Mouse (Mus musculus): ENCODE data around the gene Dok3. TPM values are rescaled to one million over a fixed set of nuclear protein-coding genes. Genes with fewer than 3 reads are reported as not detected.

The Dok3 gene
- polyA plus RNA-seq, 1 experiment from 2014 or later, result 9.6 TPM

DNA sequence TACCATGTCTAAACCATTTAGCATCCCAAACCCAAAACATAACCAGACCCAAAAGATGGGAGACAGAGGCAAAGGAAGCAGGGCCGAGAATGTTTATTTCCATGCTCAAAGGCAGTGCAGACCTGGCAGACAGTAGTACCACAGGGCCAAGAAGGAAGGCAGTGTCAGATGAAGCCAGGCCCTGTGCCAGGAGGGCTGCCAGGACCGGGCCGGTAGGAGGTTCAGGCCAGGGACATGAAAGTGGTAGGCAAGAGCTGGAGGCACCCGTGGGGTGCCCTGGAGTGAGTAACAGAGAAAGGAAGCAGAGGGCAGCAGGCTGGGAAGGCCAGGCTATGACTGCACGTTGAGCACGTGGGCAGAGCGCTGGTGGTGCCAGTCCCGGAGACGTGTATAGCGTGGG, 22.4 kb downstream of the Dok3 start:
- Histone ChIP-seq H3K9ac (no peak overlapping the region), H3K27me3 (no peaks in the 10 kb centered on the region), H3K4me2 (no peak overlapping the region), H3K9me3 (replicated peaks) (no peaks in the 10 kb centered on the region), H3K36me3 (replicated peaks) (peaks cover 69% of the 10 kb centered on the region), H3K4me1 (replicated peaks) (peaks cover 22% of the 10 kb centered on the region), H3K4me3 (replicated peaks) (no peak overlapping the region), H3K27ac (replicated peaks) (no peak overlapping the region)
- ATAC-seq (ENCODE audit: insufficient read depth), result no peak
- 77% methylated on average over 10 of the region's 10 CpGs for WGBS (ENCODE audit: insufficient replicate concordance)

DNA sequence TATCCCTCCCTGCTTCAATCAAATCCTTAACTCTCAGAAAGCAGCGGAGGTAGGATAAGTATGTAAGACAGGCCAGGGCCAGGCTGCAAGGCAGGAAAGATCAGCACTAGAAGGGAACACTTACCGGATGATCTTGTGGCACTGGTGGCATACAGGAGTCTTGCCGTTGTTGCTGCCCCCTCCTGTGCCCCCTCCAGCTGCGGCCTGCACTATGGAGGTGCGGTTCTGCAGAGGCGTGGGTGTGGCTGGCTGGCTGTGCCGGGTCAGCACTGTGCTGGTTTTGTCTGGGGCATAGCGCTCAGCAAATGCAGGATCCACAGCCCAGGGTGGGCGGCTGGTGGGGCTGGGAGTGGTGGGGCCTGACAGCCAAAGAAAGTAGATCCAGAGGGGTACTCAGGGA, 23.3 kb downstream of the Dok3 start:
- no peak overlapping the region for H3K4me2 ChIP-seq
- 79% methylated on average over 9 of the region's 9 CpGs for WGBS (ENCODE audit: insufficient replicate concordance)
- peaks cover 13% of the 10 kb centered on the region for H3K4me1 ChIP-seq (replicated peaks)
- peaks cover 69% of the 10 kb centered on the region for H3K36me3 ChIP-seq (replicated peaks)
- H3K4me3 ChIP-seq (replicated peaks), result no peak overlapping the region
- H3K9me3 ChIP-seq (replicated peaks), result no peaks in the 10 kb centered on the region
- H3K9ac ChIP-seq, result no peak overlapping the region
- H3K27ac ChIP-seq (replicated peaks), result no peak overlapping the region
- no peak for ATAC-seq (ENCODE audit: insufficient read depth)
- no peaks in the 10 kb centered on the region for H3K27me3 ChIP-seq

DNA sequence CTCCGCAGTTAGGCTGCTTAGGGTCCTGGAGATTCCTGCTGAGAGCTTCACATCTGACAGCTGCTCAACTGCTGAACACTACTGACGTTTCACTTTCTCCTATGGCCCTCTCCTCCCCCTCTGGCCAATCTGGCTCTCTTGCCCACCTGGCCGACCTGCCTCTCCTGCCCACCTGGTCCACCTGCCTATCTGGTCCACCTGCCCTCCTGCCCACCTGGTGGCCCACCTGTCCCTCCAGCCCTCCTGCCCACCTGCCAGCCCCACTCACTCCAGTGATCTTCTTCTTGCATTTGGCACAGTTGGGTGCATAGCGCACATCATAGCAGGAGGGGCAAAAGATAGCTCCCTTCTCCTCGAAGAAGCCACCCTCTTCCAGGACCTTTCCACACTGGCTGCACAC, 24.7 kb downstream of the Dok3 start:
- WGBS (ENCODE audit: insufficient replicate concordance), result 72% methylated on average over 5 of the region's 5 CpGs
- Histone ChIP-seq H3K27me3 (no peaks in the 10 kb centered on the region), H3K4me3 (replicated peaks) (no peak overlapping the region), H3K27ac (replicated peaks) (no peak overlapping the region), H3K9ac (no peak overlapping the region), H3K4me1 (replicated peaks) (0 out of 2 replicates have a peak, but pooled peaks cover 2% of the 10 kb centered on the region), H3K4me2 (no peak overlapping the region), H3K36me3 (replicated peaks) (peaks cover 66% of the 10 kb centered on the region), H3K9me3 (replicated peaks) (no peaks in the 10 kb centered on the region)
- ATAC-seq (ENCODE audit: insufficient read depth), result no peak

DNA sequence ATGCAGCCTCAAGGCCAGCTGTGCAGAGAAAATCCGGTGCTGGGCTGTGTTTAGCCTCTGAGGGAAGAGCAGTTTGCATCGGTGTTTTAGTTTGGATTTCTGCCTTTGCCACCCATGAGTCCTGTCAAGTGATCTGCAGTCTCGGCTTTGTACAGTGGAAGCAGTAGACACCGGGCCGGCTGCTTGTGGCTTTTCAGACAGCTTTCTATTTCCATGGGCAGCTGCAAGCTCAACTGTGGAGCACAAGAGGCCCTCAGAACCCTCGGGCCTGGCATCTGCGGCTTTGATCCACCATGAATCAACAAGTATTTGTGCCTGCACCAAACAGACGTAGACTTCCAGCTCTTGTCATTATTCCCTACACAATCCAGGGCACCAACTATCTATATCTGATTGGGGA, 26.7 kb downstream of the Dok3 start:
- Histone ChIP-seq H3K4me3 (replicated peaks) (no peak overlapping the region), H3K27ac (replicated peaks) (no peak overlapping the region), H3K4me1 (replicated peaks) (no peaks in the 10 kb centered on the region), H3K9ac (no peak overlapping the region), H3K9me3 (replicated peaks) (no peaks in the 10 kb centered on the region), H3K36me3 (replicated peaks) (peaks cover 55% of the 10 kb centered on the region), H3K27me3 (no peaks in the 10 kb centered on the region), H3K4me2 (no peak overlapping the region)
- WGBS (ENCODE audit: insufficient replicate concordance), result 78% methylated on average over 8 of the region's 8 CpGs
- ATAC-seq (ENCODE audit: insufficient read depth), result no peak

DNA sequence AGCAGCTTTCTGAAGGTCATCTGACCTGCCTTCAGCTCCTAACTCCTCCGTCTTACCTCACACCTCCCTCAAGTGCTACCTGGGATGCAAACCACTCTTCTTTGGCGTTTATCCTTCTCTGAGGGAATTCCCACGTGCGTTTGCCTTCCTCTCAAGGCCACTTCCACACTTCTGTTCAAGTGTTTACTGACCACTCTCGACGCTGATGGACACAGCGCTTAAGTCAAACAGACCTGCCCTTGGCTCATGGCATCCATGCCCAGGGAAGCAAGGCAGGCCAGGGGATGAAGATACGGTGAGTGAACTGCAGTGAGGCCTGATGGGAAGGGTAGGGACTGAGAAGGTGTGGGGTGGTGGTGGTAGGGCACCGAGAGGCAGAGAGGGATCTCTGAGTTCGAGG, 28.5 kb downstream of the Dok3 start:
- no peak overlapping the region for H3K27ac ChIP-seq (replicated peaks)
- H3K36me3 ChIP-seq (replicated peaks), result peaks cover 37% of the 10 kb centered on the region
- H3K9me3 ChIP-seq (replicated peaks), result no peaks in the 10 kb centered on the region
- no peak overlapping the region for H3K9ac ChIP-seq
- no peak for ATAC-seq (ENCODE audit: insufficient read depth)
- no peak overlapping the region for H3K4me3 ChIP-seq (replicated peaks)
- 67% methylated on average over 10 of the region's 10 CpGs for WGBS (ENCODE audit: insufficient replicate concordance)
- peaks cover 4% of the 10 kb centered on the region; the same call in 1 of the 2 replicates for H3K27me3 ChIP-seq
- H3K4me2 ChIP-seq, result no peak overlapping the region
- H3K4me1 ChIP-seq (replicated peaks), result no peaks in the 10 kb centered on the region

DNA sequence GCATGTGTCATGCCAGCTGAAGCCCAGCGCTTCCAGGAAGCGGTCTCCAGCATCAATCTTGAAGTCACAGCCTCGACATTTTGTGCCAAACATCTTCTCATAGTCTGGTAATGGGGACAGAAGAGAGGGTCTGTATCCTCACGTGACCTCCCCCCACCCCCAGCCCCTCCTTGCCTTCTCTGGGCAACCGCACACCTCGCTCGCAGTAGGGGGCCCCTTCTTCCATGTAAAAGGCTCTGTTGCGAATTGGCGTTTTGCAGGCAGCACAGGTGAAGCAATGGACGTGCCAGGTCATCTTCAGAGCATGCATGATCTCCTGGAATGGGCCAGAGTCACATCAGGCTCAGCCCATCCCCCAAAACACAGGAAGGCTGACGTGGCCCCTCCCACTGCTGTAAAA, 30.2 kb downstream of the Dok3 start:
- WGBS (ENCODE audit: insufficient replicate concordance), result 63% methylated on average over 11 of the region's 11 CpGs
- H3K27me3 ChIP-seq, result peaks cover 20% of the 10 kb centered on the region
- no peak for ATAC-seq (ENCODE audit: insufficient read depth)
- H3K4me1 ChIP-seq (replicated peaks), result peaks cover 4% of the 10 kb centered on the region; the same call in 1 of the 2 replicates
- H3K36me3 ChIP-seq (replicated peaks), result peaks cover 23% of the 10 kb centered on the region
- H3K9ac ChIP-seq, result no peak overlapping the region
- H3K9me3 ChIP-seq (replicated peaks), result no peaks in the 10 kb centered on the region
- no peak overlapping the region for H3K27ac ChIP-seq (replicated peaks)
- H3K4me3 ChIP-seq (replicated peaks), result no peak overlapping the region
- no peak overlapping the region for H3K4me2 ChIP-seq

DNA sequence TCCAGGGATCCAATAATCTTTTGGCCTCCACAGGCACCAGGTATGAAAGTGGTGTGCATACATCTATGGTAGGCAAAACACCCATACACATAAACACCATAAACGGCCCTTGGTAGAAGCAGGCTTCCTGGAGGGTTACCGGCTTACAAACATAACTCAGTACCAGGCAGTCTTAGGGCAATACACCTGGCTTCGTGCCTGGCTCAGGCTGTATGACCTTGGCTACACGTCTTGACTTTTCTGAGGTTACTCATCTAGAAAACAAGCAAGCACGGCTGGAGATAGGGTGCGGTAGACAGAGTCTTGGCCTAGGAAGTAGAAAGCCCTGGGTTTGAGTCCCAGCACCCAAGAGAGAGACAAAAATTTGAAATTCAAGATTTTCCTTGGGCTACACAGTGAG, 32.4 kb downstream of the Dok3 start:
- no peak overlapping the region for H3K9ac ChIP-seq
- peaks cover 39% of the 10 kb centered on the region for H3K27me3 ChIP-seq
- 67% methylated on average over 6 of the region's 6 CpGs for WGBS (ENCODE audit: insufficient replicate concordance)
- H3K4me1 ChIP-seq (replicated peaks), result peaks cover 4% of the 10 kb centered on the region; the same call in 1 of the 2 replicates
- no peak overlapping the region for H3K4me3 ChIP-seq (replicated peaks)
- H3K36me3 ChIP-seq (replicated peaks), result peaks cover 5% of the 10 kb centered on the region; the same call in 1 of the 2 replicates
- H3K9me3 ChIP-seq (replicated peaks), result no peaks in the 10 kb centered on the region
- H3K4me2 ChIP-seq, result no peak overlapping the region
- no peak overlapping the region for H3K27ac ChIP-seq (replicated peaks)
- no peak for ATAC-seq (ENCODE audit: insufficient read depth)

DNA sequence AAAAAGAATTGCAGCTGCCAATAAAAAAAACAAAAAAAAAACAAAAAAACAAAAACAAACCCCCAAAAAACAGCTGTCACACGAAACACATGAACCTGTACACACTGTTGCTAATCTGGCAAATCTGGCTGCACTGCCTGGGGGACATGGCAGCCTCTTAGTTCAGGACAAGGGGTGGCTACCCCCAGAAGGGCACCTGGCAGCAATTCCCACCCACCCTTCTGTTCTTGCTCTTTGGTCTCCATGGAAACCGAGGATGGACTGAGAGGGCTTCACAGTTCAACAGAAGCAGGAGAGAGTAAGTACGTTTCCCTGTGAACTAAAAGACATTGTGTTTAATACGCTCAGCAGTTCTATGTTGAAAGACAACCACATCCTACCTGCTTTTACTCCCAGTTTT, 33.4 kb downstream of the Dok3 start:
- 57% methylated on average over 4 of the region's 4 CpGs for WGBS (ENCODE audit: insufficient replicate concordance)
- no peak for ATAC-seq (ENCODE audit: insufficient read depth)
- Histone ChIP-seq H3K4me2 (no peak overlapping the region), H3K4me3 (replicated peaks) (no peak overlapping the region), H3K27me3 (peaks cover 49% of the 10 kb centered on the region), H3K27ac (replicated peaks) (no peak overlapping the region), H3K9me3 (replicated peaks) (no peaks in the 10 kb centered on the region), H3K4me1 (replicated peaks) (peaks cover 4% of the 10 kb centered on the region; the same call in 1 of the 2 replicates), H3K36me3 (replicated peaks) (peaks cover 5% of the 10 kb centered on the region; the same call in 1 of the 2 replicates), H3K9ac (no peak overlapping the region)

DNA sequence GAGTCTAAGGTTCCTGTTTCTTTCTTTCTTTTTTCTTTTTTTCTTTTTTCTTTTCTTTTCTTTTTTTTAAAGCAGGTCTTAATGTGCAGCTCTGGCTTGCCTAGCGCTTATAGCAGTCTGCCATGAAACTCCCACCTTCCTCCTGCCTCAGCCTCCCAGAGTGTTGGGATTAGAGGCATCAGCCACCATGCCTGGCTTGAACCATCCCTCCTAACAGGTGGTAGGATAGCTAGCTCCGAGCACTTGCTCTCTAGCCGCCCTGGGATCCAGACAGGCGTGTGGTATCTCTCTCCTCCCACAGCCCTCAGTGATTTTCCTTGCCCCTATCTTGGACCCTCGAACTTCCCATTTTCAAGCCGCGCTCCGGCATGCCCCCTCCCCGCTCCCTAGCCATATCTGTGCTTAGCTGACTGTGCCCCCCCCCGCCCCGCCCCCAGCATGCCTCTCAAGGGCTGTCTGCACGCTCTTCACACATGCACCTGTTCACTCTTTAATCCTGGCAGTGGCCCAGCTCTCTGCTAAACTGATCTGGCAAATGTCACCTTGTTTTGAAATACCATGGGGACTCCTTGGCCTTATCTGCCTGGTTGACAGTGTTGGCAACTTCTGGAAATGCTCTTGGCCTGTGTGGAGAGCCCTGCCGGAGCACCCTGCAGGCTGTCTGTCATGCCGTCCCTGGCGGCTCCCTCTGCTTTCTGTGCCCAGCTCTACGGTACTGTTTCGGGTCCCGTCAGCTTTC, 34.0 kb downstream of the Dok3 start:
- Histone ChIP-seq H3K4me1 (replicated peaks) (peaks cover 4% of the 10 kb centered on the region; the same call in 1 of the 2 replicates), H3K4me2 (no peak overlapping the region), H3K27me3 (peaks cover 51% of the 10 kb centered on the region), H3K9me3 (replicated peaks) (no peaks in the 10 kb centered on the region), H3K4me3 (replicated peaks) (no peak overlapping the region), H3K36me3 (replicated peaks) (peaks cover 5% of the 10 kb centered on the region; the same call in 1 of the 2 replicates), H3K27ac (replicated peaks) (no peak overlapping the region), H3K9ac (no peak overlapping the region)
- peak; percentile 15; the same call in 1 of the 2 replicates for ATAC-seq (ENCODE audit: insufficient read depth)
- 13% methylated on average over 18 of the region's 18 CpGs for WGBS (ENCODE audit: insufficient replicate concordance)

DNA sequence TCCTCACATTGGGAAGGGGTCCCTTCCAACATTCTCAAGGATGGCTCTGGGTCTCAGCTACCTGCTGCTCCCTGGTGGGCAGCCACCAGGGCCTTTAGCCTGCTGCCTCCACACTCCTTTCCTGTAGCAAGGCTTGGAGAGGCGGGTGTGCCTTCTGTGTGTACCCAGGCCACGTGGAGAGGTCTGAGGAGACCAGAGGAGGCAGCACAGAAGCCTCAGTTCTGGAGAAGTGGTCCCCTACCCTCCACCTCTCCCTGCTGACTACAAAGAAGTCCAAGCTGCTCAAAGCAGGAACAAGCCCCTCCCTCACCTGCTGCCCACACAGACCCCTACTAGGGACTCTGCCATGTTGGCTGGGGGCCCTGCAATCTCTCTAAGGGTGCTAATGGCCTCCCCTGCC, 34.8 kb downstream of the Dok3 start:
- Histone ChIP-seq H3K4me2 (no peak overlapping the region), H3K36me3 (replicated peaks) (peaks cover 5% of the 10 kb centered on the region; the same call in 1 of the 2 replicates), H3K4me1 (replicated peaks) (peaks cover 4% of the 10 kb centered on the region; the same call in 1 of the 2 replicates), H3K27ac (replicated peaks) (no peak overlapping the region), H3K9me3 (replicated peaks) (no peaks in the 10 kb centered on the region), H3K4me3 (replicated peaks) (no peak overlapping the region), H3K27me3 (peaks cover 58% of the 10 kb centered on the region), H3K9ac (no peak overlapping the region)
- WGBS (ENCODE audit: insufficient replicate concordance), result 34% methylated on average over 2 of the region's 2 CpGs
- ATAC-seq (ENCODE audit: insufficient read depth), result no peak

DNA sequence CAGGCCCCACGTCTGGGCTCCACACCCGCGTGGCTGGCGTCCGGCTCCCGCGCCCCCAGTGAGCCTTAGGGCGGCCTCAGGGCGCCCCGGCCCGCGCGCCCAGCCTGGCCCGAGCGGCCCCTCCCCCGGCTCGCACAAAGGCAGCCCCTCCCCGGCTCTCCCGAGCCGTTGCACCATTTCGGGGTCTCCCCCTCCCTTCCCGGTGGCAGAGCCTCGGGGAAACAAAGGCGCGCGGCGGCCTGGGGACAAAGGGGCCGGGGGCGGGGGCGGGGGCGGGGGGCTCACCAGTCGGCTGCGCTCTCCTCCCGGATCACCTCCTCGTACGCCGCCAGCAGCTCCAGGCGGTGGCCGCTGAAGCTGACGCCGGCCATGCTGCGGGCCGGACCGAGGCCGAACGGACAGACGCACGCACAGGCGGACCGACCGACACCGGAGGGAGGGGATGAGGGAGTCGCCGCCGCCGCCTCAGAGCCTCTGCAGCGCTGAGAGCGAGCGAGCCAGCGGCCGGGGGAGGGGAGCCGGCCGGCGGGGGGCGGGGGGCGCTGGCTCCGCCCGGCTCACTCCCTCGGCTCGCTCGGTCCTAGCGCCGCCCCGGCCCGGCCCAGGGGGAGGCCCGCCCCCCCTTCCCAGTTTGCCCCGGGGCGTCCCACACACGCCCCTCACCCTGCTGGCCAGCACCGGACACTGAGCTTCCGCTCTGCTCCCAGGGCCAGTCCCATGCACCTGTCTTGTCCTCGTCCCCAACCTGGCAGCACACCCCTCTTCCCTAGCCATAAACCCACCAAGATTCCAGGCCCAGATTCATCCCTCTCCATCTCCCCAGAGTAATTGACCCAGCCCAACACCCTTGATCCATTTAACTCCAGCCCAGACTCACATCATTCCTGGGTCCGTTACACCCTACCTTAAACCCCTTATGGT, 41.3 kb downstream of the Dok3 start, which contains the start of gene Dbn1:
TSS of gene Dbn1 (minus strand) at position 534 of the 921 bp plus-strand sequence.
- H3K4me1 ChIP-seq (replicated peaks), result peaks cover 15% of the 10 kb centered on the region
- H3K4me3 ChIP-seq (replicated peaks), result peak within 1 kb of the TSS; percentile 56
- WGBS (ENCODE audit: insufficient replicate concordance), result 2% methylated on average over 81 of the region's 83 CpGs
- no peaks in the 10 kb centered on the region for H3K36me3 ChIP-seq (replicated peaks)
- no peak within 1 kb of the TSS for H3K27ac ChIP-seq (replicated peaks)
- H3K27me3 ChIP-seq, result peaks cover 96% of the 10 kb centered on the region
- ATAC-seq (ENCODE audit: insufficient read depth), result peak; percentile 38; the same call in 1 of the 2 replicates
- peak within 1 kb of the TSS; percentile 37; the same call in 1 of the 2 replicates for H3K9ac ChIP-seq
- peak within 1 kb of the TSS; percentile 71 for H3K4me2 ChIP-seq
- no peaks in the 10 kb centered on the region for H3K9me3 ChIP-seq (replicated peaks)

Measured in liver, embryonic 15.5 days (tissue).